Mouse (Mus musculus) kidney, adult 2 months (tissue): ENCODE data around the gene Mast4.

ENCODE experiments used
- CTCF ChIP-seq: fragments of 200-500 bp; conservative IDR thresholded peaks from 2 replicates; pipeline ENCODE4 v1.5.1; 2011; ENCODE audit warnings: low read depth, mild to moderate bottlenecking, control low read depth, low read length, moderate library complexity, mixed read lengths; ENCODE audit not compliant: insufficient read depth, insufficient read length
- POLR2A ChIP-seq: fragments of 200-500 bp; IDR thresholded peaks from one replicate; pipeline ENCODE4 v1.6.1; 2011; ENCODE audit warnings: low read depth, low read length, control low read depth

DNA sequence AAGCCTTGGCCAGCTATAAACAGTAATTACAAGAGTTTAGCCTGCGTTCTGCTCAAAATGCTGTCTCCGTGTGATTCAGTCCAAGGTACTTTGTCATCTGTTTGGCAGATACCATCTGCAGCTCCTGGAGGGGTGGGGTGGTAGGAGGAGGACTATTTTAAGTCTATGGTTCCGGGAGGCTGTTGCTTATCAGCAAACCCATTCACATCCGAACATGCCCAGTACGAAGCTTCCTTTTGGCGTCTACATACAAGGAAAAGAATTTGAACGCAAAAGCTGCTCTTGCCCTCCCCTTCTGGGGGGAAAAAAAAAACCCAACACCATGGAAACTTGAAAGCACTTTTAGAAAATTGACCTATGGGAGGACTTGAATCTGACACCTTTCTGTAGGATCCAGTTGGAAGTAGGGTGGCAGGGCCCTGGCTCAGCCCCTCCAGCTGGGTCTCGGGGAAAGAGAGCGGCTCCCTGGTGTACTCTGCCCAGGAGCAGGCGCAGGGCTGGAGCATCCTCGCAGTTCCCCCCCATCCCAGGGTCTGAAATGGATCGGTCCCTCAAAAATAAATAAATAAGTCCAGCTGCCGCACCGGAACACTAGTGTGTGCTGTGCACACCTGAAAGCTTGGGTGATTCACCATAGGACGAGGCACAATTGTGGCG lies 428.2 kb downstream of the Mast4 start:
- no peak for TF ChIP-seq CTCF
- no peak for TF ChIP-seq POLR2A
